Mouse (Mus musculus) G1E (cell line): Measurements from ENCODE around the gene Mxi1.

ENCODE experiments used
- CTCF ChIP-seq: IDR thresholded peaks from 2 replicates; pipeline ENCODE4 v1.5.1; 2012; ENCODE audit warnings: low read depth, low read length, inconsistent platforms, mixed read lengths
- GATA1 ChIP-seq: IDR thresholded peaks from 2 replicates; pipeline ENCODE4 v1.6.1; 2012; ENCODE audit warnings: borderline replicate concordance, low read length, inconsistent platforms, mixed read lengths
- GATA2 ChIP-seq: IDR thresholded peaks from 2 replicates; pipeline ENCODE4 v1.6.1; 2012; ENCODE audit warnings: low read depth, low read length, inconsistent platforms, borderline replicate concordance
- TAL1 ChIP-seq: conservative IDR thresholded peaks from 2 replicates; pipeline ENCODE4 v1.6.1; 2012; ENCODE audit warnings: low read depth, low read length, inconsistent platforms, mixed read lengths

- TF ChIP-seq CTCF (no peak), TAL1 (no peak), GATA2 (no peak), GATA1 (no peak)
Observed at GRCm38 (mm10) chr19:53422358-53423308, 112.3 kb downstream of the Mxi1 start.
